Mouse (Mus musculus) urinary bladder, postnatal 25 days (tissue): Measurements from ENCODE around the gene Xab2.
"Not testable (repeated sequence)": the region's sequence is repeated elsewhere in the genome, so short reads cannot be mapped to it uniquely, and the experiment has no call there.

Experiments used
- DNase-seq: peaks from one replicate; pipeline ENCODE4 v3.0.0; 2022; ENCODE audit warnings: low spot score

Gene Xab2

GRCm38 (mm10) chr8:3609046-3609815, 11.9 kb downstream of the Xab2 start:
- no peak for DNase-seq

GRCm38 (mm10) chr8:3607822-3608221, 13.3 kb downstream of the Xab2 start:
- no peak for DNase-seq

- DNase-seq: no peak
Measured at GRCm38 (mm10) chr8:3606593-3606992, 14.5 kb downstream of the Xab2 start.

GRCm38 (mm10) chr8:3603439-3603838, 17.7 kb downstream of the Xab2 start:
- no peak for DNase-seq

- no peak for DNase-seq
Measured at GRCm38 (mm10) chr8:3600401-3600800, 20.7 kb downstream of the Xab2 start.

GRCm38 (mm10) chr8:3599219-3599618, 21.9 kb downstream of the Xab2 start:
- no peak for DNase-seq

GRCm38 (mm10) chr8:3598054-3598453, 23.1 kb downstream of the Xab2 start:
- DNase-seq: no peak

GRCm38 (mm10) chr8:3594466-3594865, 26.6 kb downstream of the Xab2 start:
- DNase-seq: no peak

- no peak for DNase-seq
Measured at GRCm38 (mm10) chr8:3593470-3593869, 27.6 kb downstream of the Xab2 start.

- DNase-seq: no peak
Measured at GRCm38 (mm10) chr8:3588258-3588633, 32.9 kb downstream of the Xab2 start.

GRCm38 (mm10) chr8:3587391-3588257, 33.5 kb downstream of the Xab2 start:
- peak; percentile 60 for DNase-seq

- no peak for DNase-seq
Measured at GRCm38 (mm10) chr8:3586993-3587390, 34.1 kb downstream of the Xab2 start, which contains the start of gene Camsap3. TSS of gene Camsap3 (plus strand) at chr8:3587293.

GRCm38 (mm10) chr8:3586452-3586851, 34.7 kb downstream of the Xab2 start:
- no peak for DNase-seq

- DNase-seq: not testable (repeated sequence)
Measured at GRCm38 (mm10) chr8:3581961-3582360, 39.2 kb downstream of the Xab2 start.

GRCm38 (mm10) chr8:3579390-3580364, 41.4 kb downstream of the Xab2 start:
- DNase-seq: peak; percentile 33

- DNase-seq: no peak
Measured at GRCm38 (mm10) chr8:3576211-3576960, 44.7 kb downstream of the Xab2 start.

- no peak for DNase-seq
Measured at GRCm38 (mm10) chr8:3574546-3574945, 46.6 kb downstream of the Xab2 start.

- no peak for DNase-seq
Measured at GRCm38 (mm10) chr8:3569784-3570183, 51.3 kb downstream of the Xab2 start.

- no peak for DNase-seq
Measured at GRCm38 (mm10) chr8:3568378-3568777, 52.7 kb downstream of the Xab2 start.

- DNase-seq: no peak
Measured at GRCm38 (mm10) chr8:3567641-3568371, 53.3 kb downstream of the Xab2 start, which contains the start of gene C330021F23Rik. TSS of gene C330021F23Rik (plus strand) at chr8:3567990.
